In genomic region chr9:44073115-44073514, GRCm38 (mm10) we compare ENCODE assay signal across 12 mouse cellular contexts. TPM values are rescaled to one million over a fixed set of nuclear protein-coding genes. Genes with fewer than 3 reads are reported as not detected.
A peak's percentile ranks its signal among the peaks of the same experiment; 100 is the strongest.
DNase-seq lines count a peak whose midpoint lies in the region; ATAC-seq and TF ChIP-seq lines count a peak whose summit lies in the region.
"Had no signal": no experiment of that assay in that cellular context is flagged by ENCODE, and none has a peak within 500 bp of the region (broad histone marks: within the 10 kb centered on the region; RNA-seq: fewer than 3 reads in every experiment).

No protein-coding gene starts in this region.

- no peak overlapping the region for H3K9ac ChIP-seq in hindbrain, embryonic 12.5 days
- no peak overlapping the region for H3K9ac ChIP-seq in intestine, embryonic 15.5 days
- H3K9ac ChIP-seq: liver, embryonic 13.5 days had no signal

- H3K4me2 ChIP-seq in hindbrain, embryonic 12.5 days (replicated peaks) = peak overlapping the region; percentile 21
- H3K4me2 ChIP-seq in intestine, embryonic 15.5 days (replicated peaks) = no peak overlapping the region
- H3K4me2 ChIP-seq: liver, embryonic 13.5 days had no signal

- no peak for TF ChIP-seq CTCF in gastrocnemius, adult 2 months (IDR thresholded peaks at IDR 0.05)

- H3K27me3 ChIP-seq in hindbrain, embryonic 12.5 days = peaks cover 6% of the 10 kb centered on the region; the same call in 1 of the 2 replicates
- no peaks in the 10 kb centered on the region for H3K27me3 ChIP-seq in intestine, embryonic 15.5 days (replicated peaks)

- peak overlapping the region; percentile 97 for H3K27ac ChIP-seq in gastrocnemius, adult 2 months
- H3K27ac ChIP-seq in hindbrain, embryonic 12.5 days = peak overlapping the region; percentile 74
- H3K27ac ChIP-seq in intestine, embryonic 15.5 days = no peak overlapping the region
- H3K27ac ChIP-seq: liver, embryonic 13.5 days had no signal

- intact Hi-C loops in gastrocnemius, adult 2 months (cut with DNase I) = loop anchor here (2.0 kb wide), 1 partner anchor 14 kb away; no protein-coding TSS in a partner anchor

- peak; percentile 80 for DNase-seq in gastrocnemius, adult 2 months
- DNase-seq in gastrocnemius, postnatal 4 days (ENCODE audit: low spot score in 2 of 2) = no peak
- DNase-seq in Muller cell, postnatal 12 days (ENCODE audit: inconsistent ontology term) = peak; percentile 53
- DNase-seq in cerebellum, postnatal 14 days = peak; percentile 65 to 76
- no peak for DNase-seq in adipocyte (ENCODE audit: low spot score)
- no peak for DNase-seq in ovary, postnatal 14 days (ENCODE audit: low spot score)
- DNase-seq: liver, embryonic 13.5 days; right cerebral cortex, postnatal 25 days; thymus, adult 18-20 months had no signal

- no peak for ATAC-seq in hindbrain, embryonic 12.5 days (ENCODE audit: low FRiP score)
- ATAC-seq in intestine, embryonic 15.5 days = no peak

- peaks cover 42% of the 10 kb centered on the region for H3K4me1 ChIP-seq in hindbrain, embryonic 12.5 days
- H3K4me1 ChIP-seq in intestine, embryonic 15.5 days (replicated peaks) = peaks cover 20% of the 10 kb centered on the region

- WGBS in hindbrain, embryonic 12.5 days = 34% methylated on average over 5 of the region's 5 CpGs
- WGBS in intestine, embryonic 15.5 days = 72% methylated on average over 5 of the region's 5 CpGs

- no peaks in the 10 kb centered on the region for H3K36me3 ChIP-seq in hindbrain, embryonic 12.5 days
- no peaks in the 10 kb centered on the region for H3K36me3 ChIP-seq in intestine, embryonic 15.5 days
- H3K36me3 ChIP-seq: liver, embryonic 13.5 days had no signal

- H3K9me3 ChIP-seq in hindbrain, embryonic 12.5 days (replicated peaks) = no peaks in the 10 kb centered on the region
- no peaks in the 10 kb centered on the region for H3K9me3 ChIP-seq in intestine, embryonic 15.5 days
- H3K9me3 ChIP-seq: liver, embryonic 13.5 days had no signal

- H3K4me3 ChIP-seq in gastrocnemius, adult 2 months = peak overlapping the region; percentile 76
- H3K4me3 ChIP-seq in hindbrain, embryonic 12.5 days = no peak overlapping the region
- H3K4me3 ChIP-seq in intestine, embryonic 15.5 days (replicated peaks) = no peak overlapping the region
- H3K4me3 ChIP-seq: liver, embryonic 13.5 days had no signal

RNA-seq across cellular contexts. Expression of gene Usp2, which starts 6.3 kb away (rescaled TPM):
- 100 to 1,000 TPM; 223 to 228 TPM for total RNA-seq in gastrocnemius, adult 2 months (2021)
- 100 to 1,000 TPM in 1 of 2 experiments, 10 to 100 TPM in 1; 96.7 to 121 TPM for total RNA-seq in gastrocnemius, postnatal 4 days (2021)
- 11.5 and 14.2 TPM in 2 replicates for polyA plus RNA-seq in hindbrain, embryonic 12.5 days (2016; fragmentation: Nextera tagmentation; extraction: Ambion mirVana)
- polyA plus RNA-seq in intestine, embryonic 15.5 days (2015; fragmentation: Nextera tagmentation; extraction: Ambion mirVana) = 10.8 and 16.6 TPM in 2 replicates

RNA-seq across cellular contexts. Expression of gene Mfrp, which starts 28.4 kb away (rescaled TPM):
- not detected for total RNA-seq in gastrocnemius, adult 2 months (2021)
- total RNA-seq in gastrocnemius, postnatal 4 days (2021) = not detected
- polyA plus RNA-seq in hindbrain, embryonic 12.5 days (2016; fragmentation: Nextera tagmentation; extraction: Ambion mirVana) = 0.14 and 0.30 TPM in 2 replicates
- polyA plus RNA-seq in intestine, embryonic 15.5 days (2015; fragmentation: Nextera tagmentation; extraction: Ambion mirVana) = 0.06 and 0.10 TPM in 2 replicates
- total RNA-seq: CH12.LX had no signal
- polyA plus RNA-seq: liver, embryonic 13.5 days had no signal

RNA-seq across cellular contexts. Expression of gene Thy1, which starts 29.9 kb away (rescaled TPM):
- 1 to 10 TPM; 9.3 to 9.8 TPM for total RNA-seq in gastrocnemius, adult 2 months (2021)
- 10 to 100 TPM; 21.7 to 33.0 TPM for total RNA-seq in gastrocnemius, postnatal 4 days (2021)
- polyA plus RNA-seq in hindbrain, embryonic 12.5 days (2016; fragmentation: Nextera tagmentation; extraction: Ambion mirVana) = not detected in 2 replicates
- polyA plus RNA-seq in intestine, embryonic 15.5 days (2015; fragmentation: Nextera tagmentation; extraction: Ambion mirVana) = 1.8 and 2.1 TPM in 2 replicates
- total RNA-seq: CH12.LX had no signal

RNA-seq across cellular contexts. Expression of gene C1qtnf5, which starts 33.9 kb away (rescaled TPM):
- total RNA-seq in gastrocnemius, adult 2 months (2021) = 1 to 10 TPM; 2.5 to 7.6 TPM
- total RNA-seq in gastrocnemius, postnatal 4 days (2021) = 10 to 100 TPM; 12.9 to 15.0 TPM
- polyA plus RNA-seq in hindbrain, embryonic 12.5 days (2016; fragmentation: Nextera tagmentation; extraction: Ambion mirVana) = 1.4 and 1.8 TPM in 2 replicates
- 3.1 and 3.5 TPM in 2 replicates for polyA plus RNA-seq in intestine, embryonic 15.5 days (2015; fragmentation: Nextera tagmentation; extraction: Ambion mirVana)
- total RNA-seq: CH12.LX had no signal

RNA-seq across cellular contexts. Expression of gene Gm49380, which starts 40.2 kb away (rescaled TPM):
- 1 to 10 TPM in 1 of 2 experiments, under 1 TPM in 1; 0.71 to 1.4 TPM for total RNA-seq in gastrocnemius, adult 2 months (2021)
- total RNA-seq in gastrocnemius, postnatal 4 days (2021) = under 1 TPM in 1 of 2 experiments, not detected in 1; 0.10 TPM
- 0.26 and 0.30 TPM in 2 replicates for polyA plus RNA-seq in hindbrain, embryonic 12.5 days (2016; fragmentation: Nextera tagmentation; extraction: Ambion mirVana)
- 0.10 TPM in 1 of 2 replicates, not detected in the other for polyA plus RNA-seq in intestine, embryonic 15.5 days (2015; fragmentation: Nextera tagmentation; extraction: Ambion mirVana)
- total RNA-seq: CH12.LX had no signal
- polyA plus RNA-seq: liver, embryonic 13.5 days had no signal

Comparison
In these comparisons a context has a peak if more than half of its experiments do, and no peak if none do; other contexts are left out.
1. DNase-seq: peak in gastrocnemius, adult 2 months (single experiment), Muller cell, postnatal 12 days (single experiment) and cerebellum, postnatal 14 days (2 of 2); none in gastrocnemius, postnatal 4 days (0 of 2), adipocyte (single experiment) and ovary, postnatal 14 days (single experiment).